Mouse (Mus musculus): Measurements from ENCODE around the gene Endov.

- no peak for TF ChIP-seq GATA1 (IDR thresholded peaks at IDR 0.05; ENCODE audit: borderline replicate concordance, low read length)
- no peak for TF ChIP-seq FLI1 (IDR thresholded peaks at IDR 0.05; ENCODE audit: low read length)
Measured at GRCm38 (mm10) chr11:119549371-119549811, 58.2 kb downstream of the Endov start.
